Mouse (Mus musculus) adrenal gland, adult 2 months (tissue): ENCODE measurements around the gene Myo15. TPM values are rescaled to one million over a fixed set of nuclear protein-coding genes. Genes with fewer than 3 reads are reported as not detected.
A peak's percentile ranks its signal among the peaks of the same experiment; 100 is the strongest.
"Not testable (repeated sequence)": the region's sequence is repeated elsewhere in the genome, so short reads cannot be mapped to it uniquely, and the experiment has no call there.

Source experiments
- DNase-seq: peaks from one replicate; pipeline ENCODE4 v3.0.0; 2021
- polyA plus RNA-seq: library from polyadenylated mRNA; depleted of rRNA; stranded (reverse); fragments of >200 nt; gene quantifications from 2 replicates; pipeline ENCODE4 v1.2.3, GENCODE M21; 2012; rRNA removed
- total RNA-seq, 2 experiments: library from RNA; stranded (reverse); gene quantifications; 2 replicates each; pipeline ENCODE4 v1.2.3; 2021

Gene Myo15
- total and polyA plus RNA-seq, 3 experiments: 0.14 to 0.26 (median 0.20) TPM

DNA sequence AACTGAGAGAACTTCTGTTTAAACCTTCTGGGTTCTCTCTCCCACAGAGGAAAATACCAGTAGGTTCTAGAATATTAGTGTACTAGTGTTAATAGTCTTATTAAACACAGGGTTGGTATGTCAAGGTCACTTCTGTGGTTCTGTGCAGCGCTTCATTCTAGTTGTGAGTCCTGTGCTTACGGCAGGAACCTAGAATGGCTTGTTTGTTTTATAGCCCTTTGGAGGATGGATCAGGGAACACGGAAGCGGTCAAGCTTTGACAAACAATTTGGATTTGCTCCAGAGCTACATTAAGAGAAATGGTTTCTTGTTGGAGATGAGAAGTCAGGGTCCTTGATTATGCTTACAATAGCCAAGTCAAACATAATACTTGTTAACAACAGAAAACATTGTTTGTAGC lies 76.3 kb downstream of the Myo15 start:
- DNase-seq: no peak

DNA sequence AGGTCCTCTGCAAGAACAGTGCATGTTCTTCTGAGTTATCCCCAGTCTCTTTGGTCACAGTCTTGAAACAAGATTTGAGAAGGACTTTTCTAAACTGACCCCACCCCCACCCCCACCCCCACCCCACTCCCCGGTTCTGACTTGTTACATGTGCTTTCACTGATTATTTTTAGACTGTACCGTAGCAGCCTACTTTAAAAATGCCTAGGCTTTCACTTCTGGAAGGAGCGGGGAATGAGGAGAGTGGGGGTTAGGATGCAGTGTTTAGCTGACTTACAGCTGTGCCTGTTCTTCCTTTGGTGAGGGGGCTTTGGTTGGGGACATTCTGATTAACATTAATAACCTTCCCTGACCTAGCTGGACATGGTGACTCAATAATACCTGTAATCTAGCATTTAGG lies 79.0 kb downstream of the Myo15 start:
- no peak for DNase-seq

DNA sequence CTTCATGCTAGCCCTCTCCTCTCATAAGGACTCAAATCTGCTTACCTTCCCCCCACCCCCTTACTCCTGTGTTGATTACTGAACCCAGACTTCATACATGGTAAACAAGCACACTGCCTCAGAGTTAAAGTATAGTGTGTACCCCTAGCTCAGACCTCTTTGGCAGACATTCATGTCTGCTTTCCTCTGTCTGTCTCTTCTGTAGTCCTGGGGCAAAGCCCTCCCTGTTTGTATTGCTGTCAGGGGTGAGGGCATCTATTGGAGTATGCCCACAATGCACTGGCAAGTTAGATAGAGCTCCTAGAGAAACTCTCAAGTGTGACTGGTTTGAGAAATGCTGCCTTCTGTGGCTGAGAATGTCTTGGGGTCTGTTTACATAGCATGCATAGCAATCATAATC lies 84.0 kb downstream of the Myo15 start:
- DNase-seq: no peak

DNA sequence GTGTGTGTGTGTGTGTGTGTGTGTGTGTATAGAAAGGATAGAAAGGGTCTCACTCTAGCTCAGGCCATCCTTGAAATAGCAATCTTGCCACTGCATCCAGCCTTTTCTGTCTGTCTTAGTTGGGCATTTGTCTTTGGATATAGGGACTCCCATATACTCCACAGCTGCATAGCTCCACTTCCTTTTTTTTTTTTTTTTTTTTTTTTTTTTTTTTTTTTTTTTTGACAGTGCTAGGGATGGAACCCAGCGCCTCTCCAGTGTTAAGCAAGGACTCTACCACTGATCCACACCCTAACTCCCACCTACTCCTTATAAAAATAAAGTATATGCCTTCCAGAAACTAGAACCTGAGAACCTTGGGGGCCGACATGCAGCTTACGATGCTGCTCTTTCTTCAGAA lies 88.5 kb downstream of the Myo15 start:
- no peak for DNase-seq

DNA sequence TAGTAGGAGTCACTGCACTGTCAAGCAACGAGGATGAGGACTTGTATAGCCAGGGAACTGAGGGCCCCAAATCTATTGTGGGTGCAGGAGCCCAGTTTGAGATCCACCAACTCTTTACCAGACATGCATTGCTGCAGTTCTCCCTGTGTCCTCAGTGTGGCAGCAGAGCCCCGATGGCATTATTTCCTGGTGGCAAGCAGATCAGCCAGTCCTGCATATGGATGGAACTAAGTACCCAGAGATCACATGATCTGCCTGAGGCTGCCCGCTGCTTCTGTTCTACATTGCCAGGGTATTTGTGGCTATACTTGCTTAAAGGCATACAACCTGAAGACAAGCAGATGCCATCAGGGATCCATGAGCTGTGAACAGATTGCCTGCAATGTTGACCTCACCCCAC lies 90.2 kb downstream of the Myo15 start:
- DNase-seq: peak; percentile 59

GRCm38 (mm10) chr11:60574006-60574405 lies 104.9 kb downstream of the Myo15 start:
- DNase-seq: not testable (repeated sequence)

Other genes starting within 250 kb of the Myo15 start
- gene Srebf1, start 246.8 kb upstream of the Myo15 start, total RNA-seq: 100 to 1,000 TPM; 201 to 250 TPM
- 661 and 745 TPM in 2 replicates for gene Srebf1, start 246.8 kb upstream of the Myo15 start, polyA plus RNA-seq
- 10 to 100 TPM; 71.9 to 78.5 TPM for gene Tom1l2, start 116.4 kb upstream of the Myo15 start, total RNA-seq
- gene Tom1l2, start 116.4 kb upstream of the Myo15 start, polyA plus RNA-seq: 159 and 181 TPM in 2 replicates
- gene Drc3, start 116.0 kb upstream of the Myo15 start, total RNA-seq: 1 to 10 TPM in 1 of 2 experiments, under 1 TPM in 1; 0.61 to 1.5 TPM
- 0.90 and 1.0 TPM in 2 replicates for gene Drc3, start 116.0 kb upstream of the Myo15 start, polyA plus RNA-seq
- 10 to 100 TPM; 45.9 to 53.9 TPM for gene Gid4, start 52.2 kb upstream of the Myo15 start, total RNA-seq
- 52.7 and 56.1 TPM in 2 replicates for gene Gid4, start 52.2 kb upstream of the Myo15 start, polyA plus RNA-seq
- gene Atpaf2, start 50.9 kb upstream of the Myo15 start, total RNA-seq: 10 to 100 TPM; 81.2 to 90.9 TPM
- 48.7 and 51.3 TPM in 2 replicates for gene Atpaf2, start 50.9 kb upstream of the Myo15 start, polyA plus RNA-seq
- gene Drg2, start 14.7 kb upstream of the Myo15 start, total RNA-seq: 10 to 100 TPM; 63.2 to 72.2 TPM
- 36.6 and 40.5 TPM in 2 replicates for gene Drg2, start 14.7 kb upstream of the Myo15 start, polyA plus RNA-seq
- gene Alkbh5, start 67.0 kb downstream of the Myo15 start, total RNA-seq: 10 to 100 TPM; 93.8 to 98.1 TPM
- 37.9 and 39.3 TPM in 2 replicates for gene Alkbh5, start 67.0 kb downstream of the Myo15 start, polyA plus RNA-seq
- 10 to 100 TPM; 19.5 to 26.5 TPM for gene Llgl1, start 230.4 kb downstream of the Myo15 start, total RNA-seq
- 59.4 and 62.5 TPM in 2 replicates for gene Llgl1, start 230.4 kb downstream of the Myo15 start, polyA plus RNA-seq